Mouse (Mus musculus) gastrocnemius, postnatal 10 days (tissue): ENCODE measurements around the gene Kars. TPM values are rescaled to one million over a fixed set of nuclear protein-coding genes. Genes with fewer than 3 reads are reported as not detected.

Source experiments
- DNase-seq: peaks from one replicate; pipeline ENCODE4 v3.0.0; 2021; ENCODE audit warnings: mixed read lengths
- total RNA-seq, 2 experiments: library from RNA; stranded (reverse); gene quantifications; 2 replicates each; pipeline ENCODE4 v1.2.3; 2021

The Kars gene
- total RNA-seq, 2 experiments from 2014 or later, result 114 to 119 TPM

GRCm38 (mm10) chr8:111984511-111984910 lies 26.6 kb downstream of the Kars start:
- DNase-seq, result no peak

- no peak for DNase-seq
Measured at GRCm38 (mm10) chr8:111982116-111982515, 29.0 kb downstream of the Kars start.

- no peak for DNase-seq
Measured at GRCm38 (mm10) chr8:111978147-111978546, 33.0 kb downstream of the Kars start.

- no peak for DNase-seq
Measured at GRCm38 (mm10) chr8:111976326-111976725, 34.8 kb downstream of the Kars start.

- no peak for DNase-seq
Measured at GRCm38 (mm10) chr8:111975706-111976105, 35.4 kb downstream of the Kars start.

- DNase-seq, result no peak
Measured at GRCm38 (mm10) chr8:111974138-111974537, 37.0 kb downstream of the Kars start.

- DNase-seq, result no peak
Measured at GRCm38 (mm10) chr8:111968991-111969390, 42.1 kb downstream of the Kars start.

- DNase-seq, result no peak
Measured at GRCm38 (mm10) chr8:111968541-111968940, 42.6 kb downstream of the Kars start.

- no peak for DNase-seq
Measured at GRCm38 (mm10) chr8:111967246-111967870, 43.8 kb downstream of the Kars start.

- no peak for DNase-seq
Measured at GRCm38 (mm10) chr8:111964849-111965561, 46.1 kb downstream of the Kars start.

- DNase-seq, result no peak
Measured at GRCm38 (mm10) chr8:111964351-111964750, 46.8 kb downstream of the Kars start.

- DNase-seq, result no peak
Measured at GRCm38 (mm10) chr8:111963546-111963945, 47.6 kb downstream of the Kars start.

GRCm38 (mm10) chr8:111963091-111963490 lies 48.0 kb downstream of the Kars start:
- no peak for DNase-seq

- no peak for DNase-seq
Measured at GRCm38 (mm10) chr8:111962589-111962988, 48.5 kb downstream of the Kars start.

GRCm38 (mm10) chr8:111961330-111961729 lies 49.8 kb downstream of the Kars start:
- DNase-seq, result no peak

GRCm38 (mm10) chr8:111960591-111961321 lies 50.4 kb downstream of the Kars start:
- DNase-seq, result no peak

GRCm38 (mm10) chr8:111957231-111957630 lies 53.9 kb downstream of the Kars start:
- no peak for DNase-seq

- no peak for DNase-seq
Measured at GRCm38 (mm10) chr8:111955879-111956278, 55.2 kb downstream of the Kars start.

- no peak for DNase-seq
Measured at GRCm38 (mm10) chr8:111954844-111955594, 56.1 kb downstream of the Kars start.

GRCm38 (mm10) chr8:111951936-111952335 lies 59.2 kb downstream of the Kars start:
- no peak for DNase-seq

GRCm38 (mm10) chr8:111951317-111951716 lies 59.8 kb downstream of the Kars start:
- DNase-seq, result no peak

- no peak for DNase-seq
Measured at GRCm38 (mm10) chr8:111950846-111951245, 60.3 kb downstream of the Kars start.

GRCm38 (mm10) chr8:111947954-111948353 lies 63.2 kb downstream of the Kars start:
- no peak for DNase-seq
